Mouse (Mus musculus) inflammation-experienced regulatory T-cells, adult 6 months (primary cell): ENCODE measurements at regions not wholly inside any gene's neighbourhood (a gene's known extent, or its start where the extent isn't known, plus 50 kb on each side); places are given as distances from the start of the nearest gene placed in this dataset.

ENCODE experiments used
- ATAC-seq: one replicate; pipeline ENCODE4 v1.8.0; 2017

DNA sequence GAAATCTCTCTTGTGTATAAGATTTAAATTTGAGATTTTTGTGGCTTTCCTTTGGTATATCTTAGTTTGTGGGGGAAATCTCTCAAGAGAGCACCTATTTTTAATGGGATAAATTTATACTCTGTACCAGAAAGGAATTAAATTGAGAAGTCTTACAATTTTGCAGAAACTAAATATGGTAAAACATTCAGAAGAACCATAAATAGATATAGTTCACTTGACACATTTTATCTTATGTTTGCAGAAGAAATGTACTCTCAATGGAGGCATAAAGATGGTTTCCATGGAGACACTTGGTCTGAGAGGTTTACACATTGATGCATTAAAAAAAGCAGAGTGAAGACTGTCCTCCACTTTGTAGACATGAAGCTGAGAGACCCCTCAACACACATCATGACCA is 86.9 kb downstream of the Ndufa10 start:
- ATAC-seq, result no peak

DNA sequence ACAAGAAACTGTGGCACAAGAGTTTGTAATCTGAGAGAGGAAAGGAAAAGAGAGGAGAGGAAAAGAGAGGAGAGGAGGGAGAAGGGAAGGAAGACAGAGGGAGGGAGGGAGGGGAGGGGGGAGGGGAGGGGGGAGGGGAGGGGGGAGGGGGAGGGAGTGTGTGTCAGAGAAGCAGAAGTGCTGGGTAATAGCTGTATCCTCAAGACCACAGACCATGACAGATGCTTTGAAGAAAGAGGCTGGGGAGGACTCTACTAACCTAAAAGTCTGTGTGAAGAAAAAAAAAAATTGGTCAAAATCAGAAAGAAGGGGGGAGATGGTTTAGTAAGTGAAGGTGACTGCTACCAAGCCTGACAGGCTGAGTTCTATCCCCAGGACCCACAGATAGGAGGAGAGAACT is 88.7 kb downstream of the Ndufa10 start:
- ATAC-seq, result no peak

DNA sequence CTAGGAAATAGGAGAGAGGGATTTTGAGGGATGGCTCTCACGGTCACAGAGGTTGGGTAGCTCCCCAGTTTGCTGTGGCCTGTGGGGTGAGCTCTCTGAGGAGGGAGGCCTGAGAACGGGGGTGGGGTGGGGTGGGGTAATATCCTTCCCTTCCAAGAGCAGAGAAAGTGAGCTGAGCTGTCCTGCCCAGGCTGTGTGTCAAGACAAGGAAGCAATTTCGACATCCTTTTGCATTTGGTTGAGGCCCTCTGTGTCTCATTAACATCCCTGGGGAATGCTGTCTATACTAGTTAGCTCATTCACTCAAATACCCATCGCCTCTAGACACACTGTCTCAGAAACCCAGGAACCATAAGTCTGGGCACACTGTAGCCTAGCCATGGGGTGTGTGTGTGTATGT is 89.9 kb downstream of the Ndufa10 start:
- ATAC-seq, result no peak

DNA sequence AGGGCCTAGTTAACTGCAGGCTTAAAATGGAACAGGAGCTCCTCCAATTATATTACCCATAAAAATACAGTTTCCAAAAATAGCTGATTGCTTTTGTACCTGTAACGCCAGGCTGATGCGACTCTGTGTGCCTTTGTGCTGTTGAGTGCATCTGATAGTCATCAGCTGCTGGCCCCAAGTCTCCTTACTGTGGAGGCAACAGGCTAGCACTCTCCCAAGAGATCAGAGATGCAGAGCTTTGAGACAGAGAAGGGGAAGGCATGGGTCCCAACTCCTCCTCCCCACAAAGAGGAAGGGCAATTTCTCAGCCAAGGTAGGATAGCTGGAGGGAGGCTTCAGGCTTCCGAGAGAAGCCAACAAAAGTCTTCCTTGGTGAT is 94.2 kb downstream of the Ndufa10 start:
- ATAC-seq, result no peak

DNA sequence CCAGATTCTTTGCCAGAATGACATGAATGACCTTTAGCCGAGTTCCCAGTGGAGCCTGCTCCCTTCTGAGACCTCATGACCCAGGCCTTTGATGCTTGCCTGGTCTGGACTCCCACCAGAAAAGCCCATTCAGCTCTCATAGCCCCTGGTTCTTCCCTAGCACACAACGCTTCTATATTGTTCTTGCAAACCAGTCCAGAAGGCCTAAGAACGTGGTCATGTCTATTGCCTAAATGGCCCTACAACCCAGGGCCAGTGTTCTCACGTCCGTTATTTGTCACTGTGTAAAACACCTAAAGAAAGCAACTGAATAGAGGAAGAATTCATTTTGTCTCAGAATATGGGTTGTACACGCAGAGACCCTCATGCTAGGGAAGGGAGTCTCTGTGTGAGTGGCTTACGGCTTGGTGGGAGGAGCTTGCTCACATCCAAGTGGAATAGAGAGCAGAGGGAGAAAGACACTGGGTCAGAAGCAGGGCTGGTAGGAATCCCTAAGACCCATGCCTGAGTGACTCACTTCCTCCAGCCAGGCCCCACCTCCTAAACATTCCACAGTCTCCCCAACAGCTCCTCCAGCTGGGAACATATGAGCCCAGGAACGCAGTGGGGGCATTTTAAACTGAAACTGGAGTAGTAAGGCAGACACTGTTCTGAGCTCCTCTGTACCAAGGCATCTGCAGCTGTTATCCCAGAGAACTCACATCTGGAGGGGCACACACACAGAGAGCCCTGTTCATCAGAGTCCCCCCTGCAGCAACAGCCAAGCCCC is 94.7 kb downstream of the Ndufa10 start:
- ATAC-seq, result no peak

DNA sequence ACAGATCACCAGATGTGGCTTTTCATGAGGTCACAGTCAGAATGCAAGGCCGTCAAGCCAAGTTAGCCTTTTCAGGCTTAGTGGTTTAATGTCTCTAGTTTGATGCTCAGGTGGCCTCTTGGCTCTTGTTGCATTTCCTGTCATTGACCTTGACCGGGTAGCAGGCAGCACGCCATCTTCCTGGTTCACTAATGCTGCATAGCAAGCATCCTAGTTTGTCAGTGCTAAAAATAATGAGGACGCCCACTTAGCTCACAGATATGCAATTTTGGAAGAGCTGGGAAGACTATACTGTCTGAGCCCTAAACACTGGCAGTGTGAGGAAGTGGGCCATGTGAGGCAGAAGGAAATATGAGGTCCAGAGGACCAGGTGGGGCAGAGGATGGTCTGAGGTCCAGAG is 97.2 kb downstream of the Ndufa10 start:
- ATAC-seq, result no peak

DNA sequence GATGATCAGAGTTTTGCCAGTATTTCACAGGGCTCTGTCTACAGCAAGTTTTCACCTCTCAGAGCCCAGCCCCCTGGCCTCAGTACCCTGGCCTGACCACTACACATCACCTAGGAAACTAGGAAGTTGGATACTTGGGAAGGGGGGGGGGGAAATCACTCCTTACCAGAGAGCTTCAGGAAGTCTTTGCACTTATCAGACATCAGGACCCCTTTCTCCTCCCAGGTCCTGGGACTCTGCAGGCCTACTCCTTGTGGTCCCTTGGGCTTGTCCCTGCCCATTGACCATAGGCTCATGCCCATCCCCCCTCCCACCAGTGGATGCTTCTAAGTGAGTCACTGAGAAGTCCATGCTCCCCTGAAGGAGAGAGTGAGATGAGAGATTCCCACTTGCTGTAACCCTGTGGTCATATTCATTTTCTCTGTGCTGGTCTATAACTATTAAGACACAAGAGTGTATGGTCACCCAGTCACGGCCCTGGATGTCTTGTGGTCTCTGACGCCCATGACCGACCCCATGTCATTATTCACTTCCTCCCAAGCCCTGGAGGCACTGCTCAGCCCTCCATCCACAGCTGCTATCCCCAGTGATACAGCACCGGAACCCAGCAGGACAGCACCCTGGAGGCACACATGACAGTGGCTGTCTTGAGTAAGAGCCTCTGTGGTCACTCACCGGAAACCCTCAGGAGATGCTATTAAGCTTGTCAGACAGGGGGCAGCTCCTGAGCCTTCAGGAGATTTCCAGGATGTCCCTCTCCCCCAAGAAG is 101.3 kb downstream of the Ndufa10 start:
- no peak for ATAC-seq

DNA sequence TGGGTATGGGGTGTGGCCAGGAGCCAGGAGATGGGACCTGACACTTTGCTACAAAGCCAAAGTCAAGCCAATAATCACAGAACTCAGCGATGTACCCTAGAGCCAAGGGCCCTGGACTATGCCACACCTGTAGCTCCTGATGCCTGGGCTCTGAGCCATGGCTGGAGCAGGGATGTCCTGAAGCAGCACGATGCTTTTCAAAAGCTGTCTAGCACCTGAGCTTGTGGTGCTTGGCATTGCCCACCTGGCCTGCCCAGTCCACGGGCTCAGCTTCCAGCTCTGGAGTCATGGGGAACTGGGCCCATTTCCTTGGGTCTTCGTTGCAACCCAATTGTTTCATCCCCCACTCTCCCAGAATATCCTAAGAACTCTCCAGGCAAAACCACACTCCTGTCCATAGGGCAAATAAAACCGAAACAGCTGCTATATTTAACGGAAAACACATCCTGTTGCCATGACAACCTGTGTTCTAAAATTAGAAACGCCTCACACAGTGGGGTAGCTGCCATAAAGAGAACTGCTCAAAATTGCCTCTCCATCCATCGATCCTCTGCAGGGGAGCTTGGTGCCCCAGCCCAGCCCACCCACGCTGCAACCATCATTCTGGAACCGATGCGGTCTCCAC is 102.2 kb downstream of the Ndufa10 start:
- peak; percentile 70 for ATAC-seq

DNA sequence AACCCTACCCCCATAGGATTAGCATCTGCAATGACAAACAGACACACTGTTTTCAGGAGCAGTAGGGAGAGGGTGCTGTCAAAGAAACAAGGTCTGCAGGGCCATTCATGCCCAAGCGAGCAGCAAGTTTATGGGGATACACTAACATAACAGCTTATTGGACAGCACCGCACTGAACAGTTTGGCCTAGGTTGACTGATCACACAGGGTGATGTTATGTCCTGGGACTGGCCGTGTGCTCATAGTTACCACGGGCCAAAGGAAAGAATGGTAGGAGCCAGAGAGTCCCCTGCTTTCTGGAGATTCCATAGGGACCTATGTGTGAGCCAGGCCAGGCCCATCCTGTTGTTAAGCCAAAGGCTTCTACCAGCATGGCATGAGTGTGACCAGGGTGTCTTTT is 102.8 kb downstream of the Ndufa10 start:
- ATAC-seq, result no peak

DNA sequence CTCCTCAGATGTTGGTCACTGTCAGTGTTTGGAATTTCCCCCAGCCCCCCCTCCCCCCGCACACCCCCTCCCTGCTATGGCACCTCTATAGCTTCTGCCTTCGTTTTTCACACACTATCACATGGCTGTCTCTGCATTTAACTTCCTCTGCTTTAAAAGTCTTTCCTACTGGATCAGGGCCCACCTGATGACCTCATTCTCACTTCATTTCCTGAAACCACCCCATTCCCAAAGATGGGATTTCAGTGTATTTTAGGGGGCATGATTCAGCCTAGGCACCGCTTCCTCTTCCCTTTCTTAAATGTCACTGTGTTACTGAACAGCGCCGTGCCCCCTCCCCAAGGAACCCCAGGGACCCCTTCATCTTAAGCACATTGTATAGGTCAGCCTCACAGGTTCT is 103.7 kb downstream of the Ndufa10 start:
- ATAC-seq, result no peak

DNA sequence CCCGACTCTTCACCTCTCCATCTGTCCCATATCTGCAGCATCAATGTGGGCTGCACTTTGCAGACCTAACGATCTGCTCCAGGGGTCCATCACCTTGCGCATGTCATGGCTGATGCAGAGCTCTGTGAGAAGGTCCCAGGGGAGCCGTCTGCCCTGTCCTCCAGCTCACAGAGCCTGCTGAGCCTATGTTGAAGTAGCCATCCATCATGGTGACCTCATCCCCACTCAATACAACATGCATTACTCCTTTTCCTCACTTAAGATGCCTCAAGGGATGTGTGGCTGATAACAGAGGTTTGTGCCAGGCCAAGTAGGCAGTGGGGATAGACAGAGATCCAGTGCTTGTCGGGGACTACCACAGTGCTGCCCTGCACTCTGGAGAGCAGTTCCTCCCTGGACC is 107.4 kb downstream of the Ndufa10 start:
- no peak for ATAC-seq

DNA sequence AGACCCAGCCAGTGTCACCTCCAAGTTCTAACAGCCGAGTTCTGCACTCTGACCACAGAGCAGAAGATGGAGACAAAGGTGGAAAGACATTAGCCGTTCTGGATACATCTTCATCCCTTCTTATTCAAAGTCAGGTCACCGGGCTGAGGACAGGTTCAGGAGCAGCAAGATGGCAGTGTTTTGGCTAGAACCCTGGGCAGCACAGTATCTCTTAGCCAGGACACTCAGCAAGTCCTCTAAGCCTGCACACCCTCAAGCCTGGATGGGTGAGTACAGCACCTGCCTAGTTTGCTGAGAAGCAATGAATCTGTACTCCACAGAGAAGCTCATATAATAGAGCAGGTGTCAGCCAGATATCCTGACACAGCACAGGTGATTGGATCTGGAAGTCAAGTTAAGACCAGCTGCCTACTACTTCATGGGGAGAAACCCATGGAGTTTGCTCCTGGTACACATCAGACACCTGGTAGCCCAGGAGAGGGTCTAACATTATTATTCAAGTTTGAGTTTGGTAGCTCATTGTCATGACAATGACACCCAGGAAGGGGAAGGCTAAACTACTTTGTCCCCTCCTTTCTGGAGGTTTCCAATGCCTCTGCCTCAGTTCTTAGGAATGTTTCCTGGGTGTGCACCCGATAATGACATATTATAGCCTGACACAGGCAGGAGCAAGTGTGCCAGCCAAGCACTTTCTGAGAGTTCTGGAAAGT is 108.1 kb downstream of the Ndufa10 start:
- no peak for ATAC-seq

DNA sequence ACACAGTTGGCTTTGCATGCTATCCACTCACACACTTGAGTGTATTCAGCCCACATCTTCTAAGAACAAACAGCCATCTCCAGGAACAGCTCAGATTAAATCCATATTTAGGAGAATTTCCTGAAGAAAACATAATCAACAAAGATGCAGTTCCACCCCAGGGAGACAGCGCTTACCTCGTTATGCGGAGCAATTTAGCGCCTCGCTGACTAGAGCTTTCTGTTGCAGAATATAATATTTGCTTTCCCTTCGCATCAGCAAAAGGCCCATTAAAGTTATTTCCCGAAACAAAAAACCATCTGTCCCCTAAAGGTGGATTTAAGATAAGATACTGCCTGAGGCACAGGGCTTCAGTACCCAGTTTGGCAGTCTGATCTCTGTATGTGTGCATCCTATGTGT is 112.0 kb downstream of the Ndufa10 start:
- ATAC-seq, result no peak

DNA sequence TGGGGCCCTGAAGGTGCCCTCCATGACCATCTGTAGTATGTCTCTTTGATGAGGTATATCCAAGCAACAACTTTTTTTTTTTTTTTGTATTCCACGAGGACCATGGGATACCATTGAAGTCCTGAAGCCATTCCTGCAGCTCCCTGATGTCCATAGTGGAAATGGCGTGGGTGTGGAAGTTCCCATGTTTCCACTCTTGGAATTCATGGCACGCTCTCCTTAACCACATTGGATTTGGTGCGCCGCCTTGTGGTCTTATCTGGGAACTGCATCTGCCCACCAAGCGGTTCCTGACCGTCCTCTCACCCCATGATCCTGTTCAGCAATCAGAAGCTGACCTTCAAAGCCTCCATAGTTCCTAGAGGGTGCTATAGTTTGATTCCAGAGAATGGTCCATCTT is 113.4 kb downstream of the Ndufa10 start:
- no peak for ATAC-seq

DNA sequence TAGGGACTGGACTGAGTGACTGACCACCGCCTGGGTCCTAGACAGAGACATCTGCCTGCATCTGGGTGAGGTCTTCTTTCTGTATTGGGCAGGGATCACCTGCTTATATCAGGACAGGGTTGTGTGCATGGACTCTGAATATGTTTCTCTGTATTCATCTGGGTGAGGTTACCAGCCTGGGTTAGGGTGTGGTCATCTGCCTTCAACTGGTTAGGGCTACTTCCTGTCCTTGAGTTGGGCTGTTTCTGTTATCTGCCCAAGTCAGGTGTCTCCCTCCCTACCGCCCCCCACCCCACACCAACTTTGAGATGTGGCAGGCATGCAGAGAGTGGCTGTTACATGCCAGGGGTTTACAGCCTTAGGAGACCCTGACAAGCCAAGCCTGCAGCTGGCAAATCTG is 114.2 kb downstream of the Ndufa10 start:
- ATAC-seq, result no peak

DNA sequence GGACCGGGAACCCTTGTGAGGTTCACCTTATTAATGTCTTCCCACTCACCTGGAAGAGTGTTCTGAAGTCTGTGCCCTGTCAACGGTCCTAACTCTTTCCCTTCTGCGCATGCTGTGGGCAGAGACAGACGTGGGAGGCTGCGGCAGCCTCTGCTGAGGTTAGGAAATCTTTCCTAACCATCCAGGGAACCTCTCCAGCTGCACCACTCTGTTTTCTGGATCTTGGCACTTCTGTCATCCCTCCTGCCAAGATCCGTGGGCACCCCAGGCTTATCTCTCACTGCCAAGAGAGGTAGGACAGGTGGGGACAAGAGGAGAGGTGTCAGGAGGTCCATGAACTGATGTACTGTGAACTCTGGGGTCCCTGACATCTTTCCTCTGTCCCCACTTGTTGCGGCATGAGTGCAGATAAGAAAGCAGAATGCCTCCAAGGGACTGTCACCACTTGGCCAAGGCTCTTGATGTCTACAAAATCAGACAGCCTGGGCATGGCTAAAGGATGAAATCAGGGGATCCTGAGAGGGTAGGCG is 114.8 kb downstream of the Ndufa10 start:
- no peak for ATAC-seq

DNA sequence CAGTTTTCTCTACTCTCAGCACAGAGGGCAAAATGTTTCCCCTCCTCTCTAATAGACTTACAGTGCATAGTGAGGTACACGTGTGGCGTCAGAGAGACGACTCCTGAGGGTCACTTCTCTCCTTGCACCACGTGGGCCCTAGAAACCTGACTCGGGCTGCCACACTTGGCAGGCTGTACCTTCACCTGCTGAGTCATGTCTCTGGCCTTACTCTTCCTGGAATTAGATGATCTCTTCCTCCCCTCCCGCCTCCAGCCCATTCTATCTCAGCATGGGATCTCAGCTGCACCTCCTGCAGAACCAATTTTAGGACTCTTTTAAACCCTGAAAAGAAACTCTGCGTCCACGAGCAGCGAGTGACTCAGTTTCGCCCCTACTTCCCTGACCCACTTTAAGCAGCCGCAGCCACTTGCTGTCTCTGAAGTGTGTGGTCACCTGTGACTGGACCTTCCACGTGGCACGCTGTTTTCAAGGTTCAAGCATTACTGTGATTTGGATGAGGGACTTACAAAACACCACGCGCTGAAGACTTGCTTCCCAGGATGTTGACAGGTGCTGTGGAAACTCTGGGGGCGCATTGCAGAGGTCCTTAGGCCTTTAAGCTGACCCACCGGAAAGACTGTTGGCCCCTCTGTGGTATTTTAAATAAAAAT is 125.2 kb downstream of the Ndufa10 start:
- ATAC-seq, result no peak

DNA sequence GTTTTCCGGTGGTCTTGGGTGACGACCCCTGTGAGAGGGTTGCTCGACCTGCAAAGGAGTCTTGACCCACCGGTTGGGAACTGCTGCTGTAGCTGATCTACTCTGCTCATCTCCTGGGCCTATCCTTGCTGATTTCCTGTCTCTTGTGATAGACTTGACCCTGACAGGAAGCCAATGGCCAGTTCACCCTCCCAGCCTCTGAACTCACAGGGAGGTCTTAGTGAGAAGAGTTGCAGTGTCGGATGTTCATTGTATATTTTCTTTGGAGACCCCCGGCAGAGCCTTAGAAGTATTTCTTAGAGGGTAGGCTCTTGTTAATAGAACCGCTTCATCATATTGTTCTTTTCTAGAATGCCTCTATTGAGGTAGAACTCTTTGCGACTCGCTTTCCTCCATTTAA is 126.0 kb downstream of the Ndufa10 start:
- ATAC-seq, result no peak

DNA sequence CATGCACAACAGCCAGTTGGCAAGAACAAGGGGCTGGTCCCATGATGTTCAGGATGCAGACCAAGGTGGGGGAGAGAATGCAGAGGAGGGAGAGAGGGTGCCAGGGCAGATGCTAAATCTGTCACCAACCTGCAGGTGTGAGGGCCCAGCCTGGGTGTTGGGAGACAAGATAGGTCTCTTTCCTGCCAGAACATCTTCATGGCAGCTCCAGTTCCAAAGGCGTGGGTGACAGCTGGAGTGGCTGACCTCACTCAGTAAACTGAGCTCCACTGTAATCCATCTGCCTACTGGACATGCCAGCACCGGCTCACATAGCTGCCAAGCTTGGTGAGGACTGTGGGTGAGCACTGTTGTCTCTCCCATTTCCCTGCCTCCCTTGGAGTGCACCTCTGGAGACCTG is 129.9 kb downstream of the Ndufa10 start:
- ATAC-seq, result no peak

DNA sequence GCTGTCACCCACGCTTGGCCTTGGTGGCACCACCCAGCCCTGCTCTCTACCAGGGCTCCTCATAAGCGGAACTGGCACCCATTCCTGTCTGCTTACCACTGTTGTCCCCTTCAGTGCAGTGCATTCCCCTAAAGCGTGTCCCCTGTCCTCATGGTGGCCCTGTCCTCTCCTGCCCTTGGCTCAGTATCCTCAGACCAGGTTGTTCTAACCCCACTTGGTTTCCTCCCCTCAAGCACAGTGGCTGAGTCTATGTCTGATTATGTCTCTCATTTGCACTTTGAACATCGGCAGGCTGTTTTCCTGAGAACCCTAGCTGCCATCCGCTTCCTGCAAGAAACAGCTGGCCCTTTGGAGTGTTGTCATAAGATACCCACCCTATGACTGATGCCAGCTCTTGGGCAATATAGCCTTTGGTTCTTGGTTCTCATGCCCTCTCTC is 130.5 kb downstream of the Ndufa10 start:
- no peak for ATAC-seq

DNA sequence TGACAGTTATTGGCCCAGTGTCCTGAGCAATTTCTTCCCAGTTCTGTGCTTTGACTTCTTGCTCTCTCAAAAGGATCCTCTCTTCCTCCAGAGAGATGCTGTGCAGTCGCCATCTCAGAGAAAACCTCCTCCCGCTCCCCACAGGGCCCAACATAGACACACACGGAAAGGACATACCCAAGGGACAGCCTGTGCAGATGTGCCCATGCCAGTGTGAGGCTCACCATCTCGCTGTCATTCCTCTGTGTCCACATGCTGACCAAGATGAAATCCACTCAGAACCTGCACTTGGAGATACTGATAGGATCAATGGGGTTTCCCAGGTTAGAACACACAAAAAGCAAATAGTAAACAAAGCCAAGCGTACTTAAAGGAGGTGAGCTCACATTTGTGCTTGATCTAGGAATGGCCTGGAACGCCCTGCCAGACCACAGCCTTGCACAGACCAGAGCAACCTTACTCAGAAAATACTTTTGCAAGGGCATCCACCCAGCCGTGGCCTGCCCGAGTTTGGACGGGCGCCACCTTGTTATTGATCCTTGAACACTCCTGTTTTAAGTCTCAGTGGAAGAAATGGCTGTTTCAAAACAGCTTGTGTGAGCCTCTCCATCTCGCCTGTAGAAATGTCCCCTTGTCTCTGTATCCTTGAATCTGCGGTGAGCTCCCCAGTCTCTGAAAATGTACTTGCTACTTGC is 131.7 kb downstream of the Ndufa10 start:
- no peak for ATAC-seq

DNA sequence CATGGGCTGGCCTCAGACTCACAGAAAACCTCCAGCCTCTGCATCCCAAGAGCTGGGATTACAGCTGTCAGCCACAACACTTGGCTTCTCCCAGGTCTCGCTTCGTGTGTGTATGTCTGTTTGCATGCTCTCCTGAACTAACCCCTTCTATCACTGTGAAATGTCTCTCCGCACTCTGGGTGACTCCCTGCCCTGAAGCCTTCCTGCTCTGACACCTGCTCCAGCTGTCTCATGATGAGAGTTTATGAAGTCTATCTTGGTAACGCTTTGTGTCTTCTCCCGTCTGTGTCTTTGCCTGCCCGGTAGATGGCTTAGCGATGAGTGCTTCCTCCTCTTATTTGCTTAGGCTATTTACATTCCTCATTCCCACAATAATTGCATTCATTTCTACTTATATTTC is 133.0 kb downstream of the Ndufa10 start:
- no peak for ATAC-seq
